Mouse (Mus musculus) urinary bladder, adult 18-20 months (tissue): ENCODE results near the gene Tspan4.
A peak's percentile ranks its signal among the peaks of the same experiment; 100 is the strongest.

Source experiments
- DNase-seq, 2 experiments: peaks; one replicate each; pipeline ENCODE4 v3.0.0; 2022; ENCODE audit warnings: low spot score in 2 of 2, mixed read lengths in 2 of 2

The Tspan4 gene

GRCm38 (mm10) chr7:141461521-141462332, 13.3 kb upstream of the Tspan4 start:
- no peak for DNase-seq

GRCm38 (mm10) chr7:141462333-141462821, 12.7 kb upstream of the Tspan4 start:
- no peak for DNase-seq

- DNase-seq = no peak
These were observed 11.0 kb upstream of the Tspan4 start for GRCm38 (mm10) chr7:141463824-141464602.

- DNase-seq = no peak
These were observed 10.3 kb upstream of the Tspan4 start for GRCm38 (mm10) chr7:141464603-141465201.

- DNase-seq = no peak
These were observed 9.5 kb upstream of the Tspan4 start for GRCm38 (mm10) chr7:141465388-141466044.

- no peak for DNase-seq
These were observed 9.0 kb upstream of the Tspan4 start for GRCm38 (mm10) chr7:141466045-141466394.

- DNase-seq = no peak
These were observed 8.4 kb upstream of the Tspan4 start for GRCm38 (mm10) chr7:141466607-141467148.

GRCm38 (mm10) chr7:141467230-141468030, 7.6 kb upstream of the Tspan4 start, which contains the start of gene Cd151:
Cd151 (plus strand) TSS chr7:141467392.
- peak; percentile 89 to 94 for DNase-seq

GRCm38 (mm10) chr7:141468164-141468521, 6.9 kb upstream of the Tspan4 start:
- DNase-seq = no peak

GRCm38 (mm10) chr7:141468522-141469211, 6.4 kb upstream of the Tspan4 start:
- DNase-seq = peak in 1 of 2 experiments; percentile 56

- no peak for DNase-seq
These were observed 5.7 kb upstream of the Tspan4 start for GRCm38 (mm10) chr7:141469352-141469751.

GRCm38 (mm10) chr7:141469901-141470636, 5.0 kb upstream of the Tspan4 start:
- no peak for DNase-seq

- no peak for DNase-seq
These were observed 4.4 kb upstream of the Tspan4 start for GRCm38 (mm10) chr7:141470637-141470944.

GRCm38 (mm10) chr7:141471236-141471635, 3.8 kb upstream of the Tspan4 start:
- DNase-seq = no peak

GRCm38 (mm10) chr7:141472226-141472625, 2.8 kb upstream of the Tspan4 start:
- no peak for DNase-seq

- no peak for DNase-seq
These were observed 2.3 kb upstream of the Tspan4 start for GRCm38 (mm10) chr7:141472763-141473162.

GRCm38 (mm10) chr7:141474160-141474559, 880 bp upstream of the Tspan4 start:
- no peak for DNase-seq

GRCm38 (mm10) chr7:141475805-141476158, 742 bp downstream of the Tspan4 start:
- no peak for DNase-seq

GRCm38 (mm10) chr7:141476226-141476980, 1.4 kb downstream of the Tspan4 start:
- peak; percentile 85 to 87 for DNase-seq
